Comparison of ENCODE assay signal across 20 mouse cellular contexts in genomic region chr1:88219054-88219453, GRCm38 (mm10). TPM values are rescaled to one million over a fixed set of nuclear protein-coding genes. Genes with fewer than 3 reads are reported as not detected.
A peak's percentile ranks its signal among the peaks of the same experiment; 100 is the strongest.
DNase-seq lines count a peak whose midpoint lies in the region; ATAC-seq and TF ChIP-seq lines count a peak whose summit lies in the region.
"Had no signal": no experiment of that assay in that cellular context is flagged by ENCODE, and none has a peak within 500 bp of the region (broad histone marks: within the 10 kb centered on the region; RNA-seq: fewer than 3 reads in every experiment).

No protein-coding gene starts in this region.

- H3K36me3 ChIP-seq in heart, adult 2 months (ENCODE audit: control insufficient read depth, insufficient read depth, low read length) = no peaks in the 10 kb centered on the region
- H3K36me3 ChIP-seq: G1E; hindbrain, embryonic 15.5 days; limb, embryonic 15.5 days; midbrain, embryonic 13.5 days; neural tube, embryonic 12.5 days had no signal

- no peak for ATAC-seq in CD4-positive, CD25-positive, alpha-beta regulatory T cell, adult 4 months
- ATAC-seq: activated CD4-positive, CD25-positive, alpha-beta regulatory T cell, adult 4 months; midbrain, embryonic 13.5 days had no signal

- 15% methylated on average over 1 of the region's 1 CpGs for WGBS in heart, adult 2 months

- peak; percentile 8 for DNase-seq in CD4-positive, CD25-positive, alpha-beta regulatory T cell, adult 2 months (ENCODE audit: low read depth, low spot score)
- DNase-seq in heart, adult 8-10 months (ENCODE audit: low spot score) = peak; percentile 11
- no peak for DNase-seq in heart, adult 2 months
- peak; percentile 1 for DNase-seq in lung, postnatal 25 days (ENCODE audit: low spot score)
- no peak for DNase-seq in lung, postnatal 14 days
- peak; percentile 10 for DNase-seq in yolk sac, embryonic 10.5 days (ENCODE audit: low spot score)
- DNase-seq in left cerebral cortex, adult 11 months (ENCODE audit: low spot score) = no peak
- DNase-seq: cerebellum, adult 18-20 months; gastrocnemius, postnatal 10 days; kidney, adult 8-10 months; thymus, postnatal 14 days had no signal

- no peak overlapping the region for H3K4me3 ChIP-seq in heart, adult 2 months
- H3K4me3 ChIP-seq: hindbrain, embryonic 15.5 days; limb, embryonic 15.5 days; midbrain, embryonic 13.5 days; neural tube, embryonic 12.5 days had no signal

- TF ChIP-seq EP300 in heart, adult 2 months (IDR thresholded peaks at IDR 0.05; ENCODE audit: insufficient read depth, low read depth, low read length) = no peak

- no peaks in the 10 kb centered on the region for H3K27me3 ChIP-seq in heart, adult 2 months (ENCODE audit: control insufficient read depth, insufficient read depth, low read length)
- H3K27me3 ChIP-seq: hindbrain, embryonic 15.5 days; limb, embryonic 15.5 days; midbrain, embryonic 13.5 days; neural tube, embryonic 12.5 days had no signal

- no peak for TF ChIP-seq POLR2A in heart, adult 2 months (IDR thresholded peaks at IDR 0.05; ENCODE audit: insufficient read depth, low read depth, low read length)

- H3K9ac ChIP-seq in heart, adult 2 months (ENCODE audit: low read depth, low read length) = no peak overlapping the region
- H3K9ac ChIP-seq: hindbrain, embryonic 15.5 days; limb, embryonic 15.5 days; midbrain, embryonic 13.5 days; neural tube, embryonic 12.5 days had no signal

- intact Hi-C loops in heart, adult 2 months (cut with DNase I) = no loop called here

- no peaks in the 10 kb centered on the region for H3K79me2 ChIP-seq in heart, adult 2 months (replicated peaks; ENCODE audit: control insufficient read depth, insufficient read depth, low read length)

- H3K4me1 ChIP-seq in heart, adult 2 months (ENCODE audit: control insufficient read depth, insufficient read depth, low read length) = no peaks in the 10 kb centered on the region
- H3K4me1 ChIP-seq: hindbrain, embryonic 15.5 days; limb, embryonic 15.5 days; midbrain, embryonic 13.5 days; neural tube, embryonic 12.5 days had no signal

- no peak for TF ChIP-seq CTCF in heart, adult 2 months (IDR thresholded peaks at IDR 0.05)

- no peak overlapping the region for H3K27ac ChIP-seq in heart, adult 2 months
- H3K27ac ChIP-seq: hindbrain, embryonic 15.5 days; limb, embryonic 15.5 days; midbrain, embryonic 13.5 days; neural tube, embryonic 12.5 days had no signal

RNA-seq across cellular contexts. Expression of gene Ugt1a1, which starts 7.3 kb away (rescaled TPM):
- polyA plus RNA-seq in CD4-positive, CD25-positive, alpha-beta regulatory T cell, adult 4 months (2017; shearing (Covaris generic)) = not detected
- total RNA-seq in heart, adult 8-10 months (2022) = not detected
- total RNA-seq in heart, adult 2 months (2021) = not detected
- polyA plus RNA-seq in heart, adult 2 months (2012; rRNA removed) = 0.32 TPM in 1 of 2 replicates, not detected in the other
- total RNA-seq: gastrocnemius, postnatal 10 days; left cerebral cortex, adult 18-20 months had no signal
- polyA plus RNA-seq: activated CD4-positive, CD25-positive, alpha-beta regulatory T cell, adult 4 months; G1E; heart, embryonic 14.5 days; hindbrain, embryonic 15.5 days; midbrain, embryonic 13.5 days; neural tube, embryonic 12.5 days had no signal

RNA-seq across cellular contexts. Expression of gene Mroh2a, which starts 7.7 kb away (rescaled TPM):
- polyA plus RNA-seq in CD4-positive, CD25-positive, alpha-beta regulatory T cell, adult 4 months (2017; shearing (Covaris generic)) = 1 to 10 TPM; 1.4 to 1.6 TPM
- total RNA-seq in heart, adult 8-10 months (2022) = under 1 TPM in 1 of 4 experiments, not detected in 3; 0.35 TPM
- under 1 TPM in 1 of 2 experiments, not detected in 1; 0.13 TPM for total RNA-seq in heart, adult 2 months (2021)
- polyA plus RNA-seq in heart, adult 2 months (2012; rRNA removed) = 0.06 TPM in 2 replicates
- polyA plus RNA-seq: G1E had no signal

RNA-seq across cellular contexts. Expression of gene Dnajb3, which starts 13.5 kb away (rescaled TPM):
- polyA plus RNA-seq in CD4-positive, CD25-positive, alpha-beta regulatory T cell, adult 4 months (2017; shearing (Covaris generic)) = under 1 TPM; 0.63 to 0.73 TPM
- under 1 TPM; 0.26 to 0.60 (median 0.41) TPM for total RNA-seq in heart, adult 8-10 months (2022)
- under 1 TPM in 1 of 2 experiments, not detected in 1; 0.23 TPM for total RNA-seq in heart, adult 2 months (2021)
- 0.53 and 0.66 TPM in 2 replicates for polyA plus RNA-seq in heart, adult 2 months (2012; rRNA removed)
- polyA plus RNA-seq: G1E had no signal

RNA-seq across cellular contexts. Expression of gene Ugt1a2, which starts 18.7 kb away (rescaled TPM):
- not detected for polyA plus RNA-seq in CD4-positive, CD25-positive, alpha-beta regulatory T cell, adult 4 months (2017; shearing (Covaris generic))
- under 1 TPM in 1 of 4 experiments, not detected in 3; 0.12 TPM for total RNA-seq in heart, adult 8-10 months (2022)
- not detected for total RNA-seq in heart, adult 2 months (2021)
- polyA plus RNA-seq in heart, adult 2 months (2012; rRNA removed) = not detected in 2 replicates
- total RNA-seq: left cerebral cortex, adult 18-20 months had no signal
- polyA plus RNA-seq: activated CD4-positive, CD25-positive, alpha-beta regulatory T cell, adult 4 months; G1E; heart, embryonic 14.5 days; hindbrain, embryonic 15.5 days; limb, embryonic 15.5 days; neural tube, embryonic 12.5 days had no signal

RNA-seq across cellular contexts. Expression of gene Ugt1a5, which starts 53.2 kb away (rescaled TPM):
- not detected for polyA plus RNA-seq in CD4-positive, CD25-positive, alpha-beta regulatory T cell, adult 4 months (2017; shearing (Covaris generic))
- under 1 TPM in 3 of 4 experiments, not detected in 1; 0.12 to 0.26 (median 0.22) TPM for total RNA-seq in heart, adult 8-10 months (2022)
- not detected for total RNA-seq in heart, adult 2 months (2021)
- polyA plus RNA-seq in heart, adult 2 months (2012; rRNA removed) = not detected in 2 replicates
- total RNA-seq: left cerebral cortex, adult 18-20 months had no signal
- polyA plus RNA-seq: activated CD4-positive, CD25-positive, alpha-beta regulatory T cell, adult 4 months; G1E; heart, embryonic 14.5 days; hindbrain, embryonic 15.5 days; limb, embryonic 15.5 days; midbrain, embryonic 13.5 days; neural tube, embryonic 12.5 days had no signal

Comparison
In these comparisons a context has a peak if more than half of its experiments do, and no peak if none do; other contexts are left out.
1. DNase-seq: peak in CD4-positive, CD25-positive, alpha-beta regulatory T cell, adult 2 months (single experiment), heart, adult 8-10 months (single experiment), lung, postnatal 25 days (single experiment) and yolk sac, embryonic 10.5 days (single experiment); none in heart, adult 2 months (0 of 2), lung, postnatal 14 days (single experiment) and left cerebral cortex, adult 11 months (single experiment).